Comparison of ENCODE assay signal across 7 mouse cellular contexts in genomic region chr17:26945824-26946495, GRCm38 (mm10). TPM values are rescaled to one million over a fixed set of nuclear protein-coding genes. Genes with fewer than 3 reads are reported as not detected.
DNase-seq lines count a peak whose midpoint lies in the region; ATAC-seq and TF ChIP-seq lines count a peak whose summit lies in the region.

No protein-coding gene starts in this region.

- ATAC-seq in intestine, embryonic 14.5 days (replicated peaks; ENCODE audit: low FRiP score, low TSS enrichment, low read depth), result no peak
- no peak for ATAC-seq in neural tube, embryonic 11.5 days (ENCODE audit: insufficient read depth, low FRiP score, low TSS enrichment)

- H3K4me1 ChIP-seq in lung, adult 2 months (ENCODE audit: control insufficient read depth, insufficient read depth, low read length), result peaks cover 3% of the 10 kb centered on the region
- H3K4me1 ChIP-seq in embryonic fibroblast, embryonic 13.5 days (ENCODE audit: control insufficient read depth, insufficient read depth, low read length), result peaks cover 19% of the 10 kb centered on the region
- H3K4me1 ChIP-seq in intestine, embryonic 14.5 days (replicated peaks; ENCODE audit: control insufficient read depth, insufficient read depth, low read length), result peaks cover 48% of the 10 kb centered on the region
- H3K4me1 ChIP-seq in neural tube, embryonic 11.5 days (ENCODE audit: control insufficient read depth, insufficient read depth, low read length), result peaks cover 36% of the 10 kb centered on the region

- peak overlapping the region; percentile 58 for H3K9ac ChIP-seq in intestine, embryonic 14.5 days (ENCODE audit: low read length)
- peak overlapping the region; percentile 49 for H3K9ac ChIP-seq in neural tube, embryonic 11.5 days (ENCODE audit: low read length)

- no peaks in the 10 kb centered on the region for H3K36me3 ChIP-seq in intestine, embryonic 14.5 days (ENCODE audit: control insufficient read depth, insufficient read depth, low read length)
- no peaks in the 10 kb centered on the region for H3K36me3 ChIP-seq in neural tube, embryonic 11.5 days (ENCODE audit: control insufficient read depth, insufficient read depth, low read length)

- TF ChIP-seq POLR2A in lung, adult 2 months (IDR thresholded peaks at IDR 0.05; ENCODE audit: borderline replicate concordance, extremely low read depth, low read depth, low read length), result no peak
- TF ChIP-seq POLR2A in embryonic fibroblast, embryonic 13.5 days (IDR thresholded peaks at IDR 0.05; ENCODE audit: low read depth, low read length), result no peak

- no peak for TF ChIP-seq CTCF in lung, adult 2 months (IDR thresholded peaks at IDR 0.05; ENCODE audit: insufficient read depth, low read length)
- no peak for TF ChIP-seq CTCF in embryonic fibroblast, embryonic 13.5 days (IDR thresholded peaks at IDR 0.05; ENCODE audit: borderline replicate concordance, insufficient read depth, low read length)

- H3K4me2 ChIP-seq in intestine, embryonic 14.5 days (ENCODE audit: low read length), result peak overlapping the region; percentile 71
- H3K4me2 ChIP-seq in neural tube, embryonic 11.5 days (ENCODE audit: low read depth), result peak overlapping the region; percentile 78

- DNase-seq in lung, adult 2 months, result no peak
- no peak for DNase-seq in lung, postnatal 14 days
- DNase-seq in intestine, embryonic 14.5 days (ENCODE audit: low spot score), result no peak
- DNase-seq in neural tube, embryonic 11.5 days (ENCODE audit: low spot score), result no peak
- no peak for DNase-seq in adrenal gland, adult 18-20 months (ENCODE audit: low spot score in 2 of 2)
- DNase-seq in c-Kit-positive CD71-positive TER-119-positive erythroid progenitor cells, embryonic 14.5 days (ENCODE audit: low spot score), result no peak

- no peaks in the 10 kb centered on the region for H3K9me3 ChIP-seq in intestine, embryonic 14.5 days (ENCODE audit: control insufficient read depth, low read length)
- no peaks in the 10 kb centered on the region for H3K9me3 ChIP-seq in neural tube, embryonic 11.5 days (ENCODE audit: control insufficient read depth, low read length)

- WGBS in lung, adult 2 months, result 52% methylated on average over 13 of the region's 13 CpGs
- 33% methylated on average over 13 of the region's 13 CpGs for WGBS in intestine, embryonic 14.5 days
- 28% methylated on average over 13 of the region's 13 CpGs for WGBS in neural tube, embryonic 11.5 days

- H3K4me3 ChIP-seq in lung, adult 2 months (replicated peaks; ENCODE audit: extremely low read depth, low read depth, low read length), result peak overlapping the region; percentile 56
- H3K4me3 ChIP-seq in embryonic fibroblast, embryonic 13.5 days (ENCODE audit: insufficient read depth, low read length), result peak overlapping the region; percentile 26
- H3K4me3 ChIP-seq in intestine, embryonic 14.5 days (ENCODE audit: low read depth, low read length), result peak overlapping the region; percentile 41
- H3K4me3 ChIP-seq in neural tube, embryonic 11.5 days (ENCODE audit: low read depth, low read length), result peak overlapping the region; percentile 36

- H3K27me3 ChIP-seq in intestine, embryonic 14.5 days (replicated peaks; ENCODE audit: control insufficient read depth, insufficient read depth, low read length), result no peaks in the 10 kb centered on the region
- H3K27me3 ChIP-seq in neural tube, embryonic 11.5 days (ENCODE audit: control insufficient read depth, insufficient read depth, low read length), result no peaks in the 10 kb centered on the region

- 0 out of 2 replicates have a peak overlapping the region, but pooled peaks have one; percentile 14 for H3K27ac ChIP-seq in embryonic fibroblast, embryonic 13.5 days (ENCODE audit: insufficient read depth, low read length)
- peak overlapping the region; percentile 51; the same call in 1 of the 2 replicates for H3K27ac ChIP-seq in intestine, embryonic 14.5 days (ENCODE audit: low read depth)
- H3K27ac ChIP-seq in neural tube, embryonic 11.5 days (ENCODE audit: low read depth, low read length), result no peak overlapping the region

RNA-seq across cellular contexts. Expression of gene Syngap1, which starts 4.9 kb away (rescaled TPM):
- polyA plus RNA-seq in lung, adult 2 months (2012; rRNA removed), result 31.3 and 32.8 TPM in 2 replicates
- 52.2 and 58.4 TPM in 2 replicates for polyA plus RNA-seq in embryonic fibroblast, embryonic 13.5 days (2011; ENCODE audit: insufficient read length, low read depth, missing spikeins)
- polyA plus RNA-seq in intestine, embryonic 14.5 days (2014; fragmentation: Nextera tagmentation; extraction: Ambion mirVana), result 2.2 and 2.4 TPM in 2 replicates
- 2.6 and 2.8 TPM in 2 replicates for polyA plus RNA-seq in neural tube, embryonic 11.5 days (2014; fragmentation: Nextera tagmentation; extraction: Ambion mirVana)
- 10 to 100 TPM; 16.6 to 19.1 TPM for total RNA-seq in adrenal gland, adult 18-20 months (2021)

RNA-seq across cellular contexts. Expression of gene Cuta, which starts 6.6 kb away (rescaled TPM):
- polyA plus RNA-seq in lung, adult 2 months (2012; rRNA removed), result 129 and 145 TPM in 2 replicates
- 80.0 and 90.5 TPM in 2 replicates for polyA plus RNA-seq in embryonic fibroblast, embryonic 13.5 days (2011; ENCODE audit: insufficient read length, low read depth, missing spikeins)
- polyA plus RNA-seq in intestine, embryonic 14.5 days (2014; fragmentation: Nextera tagmentation; extraction: Ambion mirVana), result 195 and 197 TPM in 2 replicates
- 136 and 138 TPM in 2 replicates for polyA plus RNA-seq in neural tube, embryonic 11.5 days (2014; fragmentation: Nextera tagmentation; extraction: Ambion mirVana)
- total RNA-seq in adrenal gland, adult 18-20 months (2021), result 100 to 1,000 TPM; 129 to 141 TPM

RNA-seq across cellular contexts. Expression of gene Phf1, which starts 13.1 kb away (rescaled TPM):
- polyA plus RNA-seq in lung, adult 2 months (2012; rRNA removed), result 101 and 114 TPM in 2 replicates
- 10.9 and 12.0 TPM in 2 replicates for polyA plus RNA-seq in embryonic fibroblast, embryonic 13.5 days (2011; ENCODE audit: insufficient read length, low read depth, missing spikeins)
- 6.0 and 6.4 TPM in 2 replicates for polyA plus RNA-seq in intestine, embryonic 14.5 days (2014; fragmentation: Nextera tagmentation; extraction: Ambion mirVana)
- polyA plus RNA-seq in neural tube, embryonic 11.5 days (2014; fragmentation: Nextera tagmentation; extraction: Ambion mirVana), result 5.8 and 6.4 TPM in 2 replicates
- total RNA-seq in adrenal gland, adult 18-20 months (2021), result 10 to 100 TPM; 45.4 to 46.7 TPM

RNA-seq across cellular contexts. Expression of gene Zbtb9, which starts 27.0 kb away (rescaled TPM):
- 14.1 and 14.5 TPM in 2 replicates for polyA plus RNA-seq in lung, adult 2 months (2012; rRNA removed)
- 7.3 and 8.6 TPM in 2 replicates for polyA plus RNA-seq in embryonic fibroblast, embryonic 13.5 days (2011; ENCODE audit: insufficient read length, low read depth, missing spikeins)
- polyA plus RNA-seq in intestine, embryonic 14.5 days (2014; fragmentation: Nextera tagmentation; extraction: Ambion mirVana), result 9.8 and 12.8 TPM in 2 replicates
- polyA plus RNA-seq in neural tube, embryonic 11.5 days (2014; fragmentation: Nextera tagmentation; extraction: Ambion mirVana), result 13.5 and 14.1 TPM in 2 replicates
- total RNA-seq in adrenal gland, adult 18-20 months (2021), result 1 to 10 TPM; 6.4 to 8.0 TPM

RNA-seq across cellular contexts. Expression of gene Kifc5b, which starts 29.1 kb away (rescaled TPM):
- 1.5 and 1.8 TPM in 2 replicates for polyA plus RNA-seq in lung, adult 2 months (2012; rRNA removed)
- polyA plus RNA-seq in embryonic fibroblast, embryonic 13.5 days (2011; ENCODE audit: insufficient read length, low read depth, missing spikeins), result 6.6 and 7.2 TPM in 2 replicates
- polyA plus RNA-seq in intestine, embryonic 14.5 days (2014; fragmentation: Nextera tagmentation; extraction: Ambion mirVana), result 5.2 and 8.1 TPM in 2 replicates
- polyA plus RNA-seq in neural tube, embryonic 11.5 days (2014; fragmentation: Nextera tagmentation; extraction: Ambion mirVana), result 5.6 and 5.8 TPM in 2 replicates
- total RNA-seq in adrenal gland, adult 18-20 months (2021), result 1 to 10 TPM; 1.1 to 1.2 TPM
